Mouse (Mus musculus): ENCODE results near the gene Zc3h7a. TPM values are rescaled to one million over a fixed set of nuclear protein-coding genes. Genes with fewer than 3 reads are reported as not detected.

Zc3h7a gene
- total RNA-seq, 1 experiment from 2014 or later: 623 TPM

GRCm38 (mm10) chr16:11086856-11087588 lies 89.2 kb downstream of the Zc3h7a start:
- ATAC-seq (replicated peaks; ENCODE audit: insufficient number of reproducible peaks, low FRiP score, low TSS enrichment, poor library complexity, severe bottlenecking): no peak

Other genes starting within 250 kb of the Zc3h7a start
- 20.7 to 30.3 TPM (median 27.4 TPM) in 3 replicates for gene Snn, start 115.4 kb downstream of the Zc3h7a start, total RNA-seq (2017)
- gene Litaf, start 110.2 kb downstream of the Zc3h7a start, total RNA-seq (2017): 68.7 to 164 TPM (median 135 TPM) in 3 replicates
- 26.1 to 46.2 TPM (median 27.6 TPM) in 3 replicates for gene Txndc11, start 41.7 kb downstream of the Zc3h7a start, total RNA-seq (2017)
- gene Rsl1d1, start 26.9 kb upstream of the Zc3h7a start, total RNA-seq (2017): 97.0 to 158 TPM (median 136 TPM) in 3 replicates
- 41.9 to 65.7 TPM (median 44.2 TPM) in 3 replicates for gene Gspt1, start 77.9 kb upstream of the Zc3h7a start, total RNA-seq (2017)
- gene Tnfrsf17, start 137.4 kb upstream of the Zc3h7a start, total RNA-seq (2017): 1.3 to 11.9 TPM (median 3.0 TPM) in 3 replicates
- gene Snx29, start 146.5 kb upstream of the Zc3h7a start, total RNA-seq (2017): 24.1 to 27.7 TPM (median 25.3 TPM) in 3 replicates

Measured in monocyte, adult 5-6 weeks (primary cell).